Mouse (Mus musculus): Measurements from ENCODE around the gene Dyrk1a.

- TF ChIP-seq CTCF (conservative IDR thresholded peaks at IDR 0.05; ENCODE audit: insufficient read depth, insufficient read length, low read depth, low read length) = no peak
- no peak for TF ChIP-seq POLR2A (IDR thresholded peaks at IDR 0.05; ENCODE audit: low read depth, low read length)
These were observed 14.5 kb upstream of the Dyrk1a start for GRCm38 (mm10) chr16:94555346-94555745.

Data from kidney, adult 2 months (tissue).